Mouse (Mus musculus) MEL (cell line): Measurements from ENCODE around the gene Slc25a33.

Source experiments
- BHLHE40 ChIP-seq: IDR thresholded peaks from 2 replicates; pipeline ENCODE4 v1.6.1; 2012; ENCODE audit warnings: low read depth, mild to moderate bottlenecking, inconsistent platforms, low read length, improper control_type of control experiment, borderline replicate concordance
- CHD1 ChIP-seq: IDR thresholded peaks from 2 replicates; pipeline ENCODE4 v1.6.1; 2012; ENCODE audit warnings: low read depth, mild to moderate bottlenecking, inconsistent platforms, low read length, improper control_type of control experiment
- CTCF ChIP-seq, 3 experiments: IDR thresholded peaks in 2 of 3; conservative IDR thresholded peaks in 1 of 3; 2 replicates each; pipeline ENCODE4 v1.5.1; 2011 to 2012; ENCODE audit warnings: low read length in 3 of 3, low read depth in 2 of 3, mild to moderate bottlenecking in 2 of 3, improper control_type of control experiment in 1 of 3, inconsistent platforms in 1 of 3, mixed read lengths in 1 of 3, moderate library complexity in 1 of 3; ENCODE audit not compliant: control insufficient read depth in 1 of 3, insufficient read depth in 1 of 3, poor library complexity in 1 of 3, severe bottlenecking in 1 of 3
- ELF1 ChIP-seq: IDR thresholded peaks from 2 replicates; pipeline ENCODE4 v1.6.1; 2014; ENCODE audit warnings: low read depth, mild to moderate bottlenecking, inconsistent platforms, low read length, improper control_type of control experiment, moderate library complexity
- EP300 ChIP-seq, 2 experiments: IDR thresholded peaks; 2 replicates each; pipeline ENCODE4 v1.6.1; 2011; ENCODE audit warnings: improper control_type of control experiment in 2 of 2, low read length in 2 of 2, low read depth in 1 of 2, mild to moderate bottlenecking in 1 of 2
- MAX ChIP-seq: IDR thresholded peaks from 2 replicates; pipeline ENCODE4 v1.6.1; 2011; ENCODE audit warnings: low read length, improper control_type of control experiment
- MYB ChIP-seq: IDR thresholded peaks from 2 replicates; pipeline ENCODE4 v1.6.1; 2011; ENCODE audit warnings: mild to moderate bottlenecking, low read depth, low read length, improper control_type of control experiment
- MYC ChIP-seq: IDR thresholded peaks from 2 replicates; pipeline ENCODE4 v1.6.1; 2011; ENCODE audit warnings: low read depth, mild to moderate bottlenecking, low read length, improper control_type of control experiment, moderate library complexity
- NELFE ChIP-seq: IDR thresholded peaks from 2 replicates; pipeline ENCODE4 v1.6.1; 2011; ENCODE audit warnings: low read depth, low read length, improper control_type of control experiment
- POLR2A ChIP-seq, 2 experiments: IDR thresholded peaks; 2 replicates each; pipeline ENCODE4 v1.6.1; 2011 to 2012; ENCODE audit warnings: low read length in 2 of 2, mild to moderate bottlenecking in 2 of 2, control low read depth in 1 of 2, improper control_type of control experiment in 1 of 2, low read depth in 1 of 2, moderate library complexity in 1 of 2; ENCODE audit not compliant: control insufficient read depth in 1 of 2, insufficient read depth in 1 of 2, poor library complexity in 1 of 2
- TBP ChIP-seq: IDR thresholded peaks from 2 replicates; pipeline ENCODE4 v1.8.0; 2011; ENCODE audit warnings: low read depth, low read length, improper control_type of control experiment
- UBTF ChIP-seq: IDR thresholded peaks from 2 replicates; pipeline ENCODE4 v1.6.1; 2012; ENCODE audit warnings: low read depth, mild to moderate bottlenecking, inconsistent platforms, low read length, improper control_type of control experiment, moderate library complexity, borderline replicate concordance; ENCODE audit not compliant: insufficient read depth
- USF1 ChIP-seq: IDR thresholded peaks from 2 replicates; pipeline ENCODE4 v1.6.1; 2014; ENCODE audit warnings: low read depth, mild to moderate bottlenecking, inconsistent platforms, low read length, improper control_type of control experiment, moderate library complexity
- ZMIZ1 ChIP-seq: IDR thresholded peaks from 2 replicates; pipeline ENCODE4 v1.6.1; 2012; ENCODE audit warnings: low read depth, mild to moderate bottlenecking, inconsistent platforms, low read length, improper control_type of control experiment, moderate library complexity

GRCm38 (mm10) chr4:149752124-149752799 is 21.8 kb downstream of the Slc25a33 start:
- TF ChIP-seq TBP, result no peak
- TF ChIP-seq POLR2A (IDR thresholded peaks at IDR 0.05; ENCODE audit: control insufficient read depth in 1 of 2, insufficient read depth in 1 of 2, low read depth in 1 of 2, low read length in 2 of 2, poor library complexity in 1 of 2), result no peak
- peak; percentile 50 to 75 (median 61); a peak in 5 of 6 replicates for TF ChIP-seq CTCF (IDR thresholded peaks at IDR 0.05 in 2 of 3, conservative IDR thresholded peaks at IDR 0.05 in 1 of 3; ENCODE audit: control insufficient read depth in 1 of 3, insufficient read depth in 1 of 3, low read depth in 2 of 3, low read length in 3 of 3, poor library complexity in 1 of 3, severe bottlenecking in 1 of 3)
- TF ChIP-seq EP300 (IDR thresholded peaks at IDR 0.05; ENCODE audit: low read depth in 1 of 2, low read length in 2 of 2), result no peak
- TF ChIP-seq MYB, result no peak
- no peak for TF ChIP-seq ZMIZ1
- no peak for TF ChIP-seq ELF1
- no peak for TF ChIP-seq USF1
- no peak for TF ChIP-seq MYC
- TF ChIP-seq CHD1, result no peak
- no peak for TF ChIP-seq BHLHE40
- no peak for TF ChIP-seq NELFE
- no peak for TF ChIP-seq MAX
- no peak for TF ChIP-seq UBTF
